ENCODE assay signal across 20 mouse cellular contexts in genomic region chr16:97168030-97168429, GRCm38 (mm10). TPM values are rescaled to one million over a fixed set of nuclear protein-coding genes. Genes with fewer than 3 reads are reported as not detected.
A peak's percentile ranks its signal among the peaks of the same experiment; 100 is the strongest.
DNase-seq lines count a peak whose midpoint lies in the region; ATAC-seq and TF ChIP-seq lines count a peak whose summit lies in the region.
"Had no signal": no experiment of that assay in that cellular context is flagged by ENCODE, and none has a peak within 500 bp of the region (broad histone marks: within the 10 kb centered on the region; RNA-seq: fewer than 3 reads in every experiment).

No protein-coding gene starts in this region.

- TF ChIP-seq CTCF in CH12.LX (conservative IDR thresholded peaks at IDR 0.05 in 1 of 2, IDR thresholded peaks at IDR 0.05 in 1 of 2; ENCODE audit: low read depth in 2 of 2, low read length in 2 of 2), result no peak

- H3K36me3 ChIP-seq in hindbrain, embryonic 13.5 days, result no peaks in the 10 kb centered on the region
- H3K36me3 ChIP-seq in hindbrain, embryonic 11.5 days (ENCODE audit: control insufficient read depth, insufficient read depth, low read length), result no peaks in the 10 kb centered on the region
- H3K36me3 ChIP-seq in CH12.LX (replicated peaks in 1 of 2; ENCODE audit: control insufficient read depth in 1 of 2, insufficient read depth in 1 of 2, low read length in 1 of 2), result no peaks in the 10 kb centered on the region
- H3K36me3 ChIP-seq in forebrain, embryonic 16.5 days (ENCODE audit: control insufficient read depth, insufficient read depth), result no peaks in the 10 kb centered on the region
- H3K36me3 ChIP-seq in midbrain, embryonic 14.5 days (ENCODE audit: control insufficient read depth, insufficient read depth, low read length), result no peaks in the 10 kb centered on the region
- no peaks in the 10 kb centered on the region for H3K36me3 ChIP-seq in kidney, embryonic 14.5 days (ENCODE audit: control insufficient read depth, insufficient read depth, low read length)

- H3K79me2 ChIP-seq in CH12.LX (replicated peaks; ENCODE audit: control insufficient read depth, extremely low read depth, insufficient read depth, poor library complexity, severe bottlenecking), result no peaks in the 10 kb centered on the region

- no peak for TF ChIP-seq POLR2A in CH12.LX (IDR thresholded peaks at IDR 0.05; ENCODE audit: low read depth, low read length)

- ATAC-seq in hindbrain, embryonic 13.5 days (ENCODE audit: low FRiP score), result no peak
- ATAC-seq in hindbrain, embryonic 11.5 days (ENCODE audit: low FRiP score), result no peak
- ATAC-seq in forebrain, embryonic 16.5 days, result no peak
- no peak for ATAC-seq in midbrain, embryonic 14.5 days (ENCODE audit: low FRiP score, low TSS enrichment)
- ATAC-seq in kidney, embryonic 14.5 days (ENCODE audit: low FRiP score, low TSS enrichment), result no peak
- ATAC-seq: intestine, embryonic 16.5 days had no signal

- dilution Hi-C loops in CH12.LX (cut with MboI; ENCODE audit: extremely low pct_ligation_motif_present, extremely low pct_unique_long_range_greater_than_20kb, low sequenced_read_pairs), result no loop called here

- no peak for DNase-seq in hindbrain, embryonic 11.5 days (ENCODE audit: low spot score)
- DNase-seq in CH12.LX (ENCODE audit: extremely low read depth), result peak; percentile 61
- no peak for DNase-seq in midbrain, embryonic 14.5 days
- no peak for DNase-seq in lung, postnatal 25 days (ENCODE audit: low spot score)
- no peak for DNase-seq in lung, postnatal 10 days
- DNase-seq: adrenal gland, postnatal 14 days; cerebellum, adult 9-10 months; kidney, adult 9 months; kidney, postnatal 36 days; thymus, postnatal 14 days had no signal

- WGBS in hindbrain, embryonic 13.5 days, result 69% methylated on average over 1 of the region's 1 CpGs
- WGBS in hindbrain, embryonic 11.5 days, result 85% methylated on average over 1 of the region's 1 CpGs
- 97% methylated on average over 1 of the region's 1 CpGs for WGBS in forebrain, embryonic 16.5 days
- 75% methylated on average over 1 of the region's 1 CpGs for WGBS in midbrain, embryonic 14.5 days
- 91% methylated on average over 1 of the region's 1 CpGs for WGBS in kidney, embryonic 14.5 days

- H3K4me1 ChIP-seq in hindbrain, embryonic 13.5 days (replicated peaks), result peaks cover 61% of the 10 kb centered on the region
- H3K4me1 ChIP-seq in hindbrain, embryonic 11.5 days (replicated peaks; ENCODE audit: control insufficient read depth, insufficient read depth, low read length), result no peaks in the 10 kb centered on the region; the same call in 1 of the 2 replicates
- H3K4me1 ChIP-seq in CH12.LX (ENCODE audit: control insufficient read depth in 1 of 2, insufficient read depth in 2 of 2), result peaks cover 0 to 48% of the 10 kb centered on the region in 2 experiments; a peak in 3 of 4 replicates
- H3K4me1 ChIP-seq in forebrain, embryonic 16.5 days (replicated peaks; ENCODE audit: control insufficient read depth, insufficient read depth, low read length), result peaks cover 38% of the 10 kb centered on the region
- peaks cover 47% of the 10 kb centered on the region for H3K4me1 ChIP-seq in midbrain, embryonic 14.5 days (ENCODE audit: control insufficient read depth, insufficient read depth, low read length)
- no peaks in the 10 kb centered on the region for H3K4me1 ChIP-seq in kidney, embryonic 14.5 days (ENCODE audit: control insufficient read depth, insufficient read depth, low read length)

- peaks cover 45% of the 10 kb centered on the region for H3K27me3 ChIP-seq in hindbrain, embryonic 13.5 days
- H3K27me3 ChIP-seq in hindbrain, embryonic 11.5 days (ENCODE audit: control insufficient read depth, insufficient read depth, low read length), result peaks cover 26% of the 10 kb centered on the region
- H3K27me3 ChIP-seq in CH12.LX (replicated peaks), result no peaks in the 10 kb centered on the region
- H3K27me3 ChIP-seq in forebrain, embryonic 16.5 days (replicated peaks; ENCODE audit: control insufficient read depth, insufficient read depth, low read length), result 0 out of 2 replicates have a peak, but pooled peaks cover 3% of the 10 kb centered on the region
- H3K27me3 ChIP-seq in midbrain, embryonic 14.5 days (ENCODE audit: control insufficient read depth, insufficient read depth, low read length), result no peaks in the 10 kb centered on the region
- peaks cover 64% of the 10 kb centered on the region for H3K27me3 ChIP-seq in kidney, embryonic 14.5 days (ENCODE audit: control insufficient read depth, insufficient read depth, low read length)

- in situ Hi-C loops in CH12.LX (cut with MboI; ENCODE audit: low pct_ligation_motif_present, low pct_unique_long_range_greater_than_20kb, low sequenced_read_pairs), result no loop called here

- no peaks in the 10 kb centered on the region for H3K9me3 ChIP-seq in hindbrain, embryonic 13.5 days
- no peaks in the 10 kb centered on the region for H3K9me3 ChIP-seq in hindbrain, embryonic 11.5 days (ENCODE audit: control insufficient read depth, low read length)
- H3K9me3 ChIP-seq in CH12.LX (replicated peaks; ENCODE audit: low read length), result peaks cover 7% of the 10 kb centered on the region
- H3K9me3 ChIP-seq in forebrain, embryonic 16.5 days (ENCODE audit: control insufficient read depth, low read length), result no peaks in the 10 kb centered on the region
- no peaks in the 10 kb centered on the region for H3K9me3 ChIP-seq in midbrain, embryonic 14.5 days (ENCODE audit: control insufficient read depth, low read length)
- H3K9me3 ChIP-seq in kidney, embryonic 14.5 days (ENCODE audit: control insufficient read depth, low read length), result no peaks in the 10 kb centered on the region

- H3K4me3 ChIP-seq in hindbrain, embryonic 13.5 days, result peak overlapping the region; percentile 63
- H3K4me3 ChIP-seq in hindbrain, embryonic 11.5 days (ENCODE audit: low read depth, low read length), result no peak overlapping the region
- H3K4me3 ChIP-seq in CH12.LX (replicated peaks in 1 of 3; ENCODE audit: low read depth in 2 of 3, low read length in 2 of 3, poor library complexity in 1 of 3), result no peak overlapping the region
- no peak overlapping the region for H3K4me3 ChIP-seq in forebrain, embryonic 16.5 days (replicated peaks; ENCODE audit: low read length)
- H3K4me3 ChIP-seq in midbrain, embryonic 14.5 days (replicated peaks; ENCODE audit: low read depth, low read length), result peak overlapping the region; percentile 67
- no peak overlapping the region for H3K4me3 ChIP-seq in kidney, embryonic 14.5 days (ENCODE audit: low read length)

- TF ChIP-seq EP300 in CH12.LX (IDR thresholded peaks at IDR 0.05; ENCODE audit: low read length), result peak; percentile 21; the same call in 1 of the 2 replicates

- TF ChIP-seq RAD21 in CH12.LX (IDR thresholded peaks at IDR 0.05; ENCODE audit: low read depth, low read length), result no peak; the same call in 1 of the 2 replicates

- peak overlapping the region; percentile 64 for H3K9ac ChIP-seq in hindbrain, embryonic 13.5 days
- H3K9ac ChIP-seq in hindbrain, embryonic 11.5 days (ENCODE audit: low read depth, low read length), result no peak overlapping the region
- no peak overlapping the region for H3K9ac ChIP-seq in CH12.LX (ENCODE audit: insufficient read depth, low read depth)
- no peak overlapping the region; the same call in 1 of the 2 replicates for H3K9ac ChIP-seq in forebrain, embryonic 16.5 days (replicated peaks; ENCODE audit: low read depth, low read length)
- H3K9ac ChIP-seq in midbrain, embryonic 14.5 days (replicated peaks; ENCODE audit: low read length), result peak overlapping the region; percentile 97; the same call in 1 of the 2 replicates
- H3K9ac ChIP-seq in kidney, embryonic 14.5 days (ENCODE audit: low read depth, low read length), result no peak overlapping the region

- H3K4me2 ChIP-seq in hindbrain, embryonic 13.5 days, result peak overlapping the region; percentile 65
- no peak overlapping the region for H3K4me2 ChIP-seq in hindbrain, embryonic 11.5 days (replicated peaks; ENCODE audit: low read depth, low read length)
- H3K4me2 ChIP-seq in CH12.LX (ENCODE audit: insufficient read depth, low read depth, poor library complexity, severe bottlenecking), result no peak overlapping the region
- H3K4me2 ChIP-seq in forebrain, embryonic 16.5 days (ENCODE audit: low read length), result peak overlapping the region; percentile 19; the same call in 1 of the 2 replicates
- H3K4me2 ChIP-seq in midbrain, embryonic 14.5 days (ENCODE audit: low read length), result peak overlapping the region; percentile 95
- no peak overlapping the region for H3K4me2 ChIP-seq in kidney, embryonic 14.5 days (replicated peaks; ENCODE audit: low read depth, low read length)
- H3K4me2 ChIP-seq: heart, embryonic 11.5 days had no signal

- 0 out of 2 replicates have a peak overlapping the region, but pooled peaks have one; percentile 97 for H3K27ac ChIP-seq in hindbrain, embryonic 13.5 days
- H3K27ac ChIP-seq in hindbrain, embryonic 11.5 days (ENCODE audit: low read depth, low read length), result no peak overlapping the region
- no peak overlapping the region for H3K27ac ChIP-seq in CH12.LX (ENCODE audit: insufficient read depth, low read depth)
- no peak overlapping the region; the same call in 1 of the 2 replicates for H3K27ac ChIP-seq in forebrain, embryonic 16.5 days (ENCODE audit: low read length)
- H3K27ac ChIP-seq in midbrain, embryonic 14.5 days (replicated peaks; ENCODE audit: low read depth, low read length), result peak overlapping the region; percentile 46; the same call in 1 of the 2 replicates
- H3K27ac ChIP-seq in kidney, embryonic 14.5 days (ENCODE audit: low read depth, low read length), result no peak overlapping the region

TF ChIP-seq in CH12.LX, 34 proteins besides CTCF, POLR2A, EP300 and RAD21 (continues in another document):
- TF ChIP-seq GABPA (IDR thresholded peaks at IDR 0.05; ENCODE audit: insufficient replicate concordance, low read depth, low read length) (no peak), MEF2A (IDR thresholded peaks at IDR 0.05; ENCODE audit: borderline replicate concordance, low read depth, low read length) (no peak), TCF12 (IDR thresholded peaks at IDR 0.05; ENCODE audit: low read depth, low read length) (peak; percentile 25; the same call in 1 of the 2 replicates), TBP (conservative IDR thresholded peaks at IDR 0.05; ENCODE audit: low read depth, low read length) (no peak), JUN (IDR thresholded peaks at IDR 0.05; ENCODE audit: insufficient read depth, low read depth, low read length) (no peak), ZC3H11A (IDR thresholded peaks at IDR 0.05; ENCODE audit: low read depth, low read length) (no peak), MXI1 (IDR thresholded peaks at IDR 0.05; ENCODE audit: low read depth, low read length) (no peak)

RNA-seq across cellular contexts. Expression of gene Dscam, which starts 2.5 kb away (rescaled TPM):
- polyA plus RNA-seq in hindbrain, embryonic 13.5 days (2015; fragmentation: Nextera tagmentation; extraction: Ambion mirVana), result 7.7 and 10.0 TPM in 2 replicates
- polyA plus RNA-seq in hindbrain, embryonic 11.5 days (2014; fragmentation: Nextera tagmentation; extraction: Ambion mirVana), result 2.0 and 2.3 TPM in 2 replicates
- total RNA-seq in CH12.LX (2012; rRNA removed) (under 0.01 and 0.04 TPM in 2 replicates), CH12.LX (2014; rRNA removed) (0.03 and 0.12 TPM in 2 replicates)
- polyA plus RNA-seq in CH12.LX (2012; ENCODE audit: insufficient read length, low read depth), result 0.30 and 0.39 TPM in 2 replicates
- polyA plus RNA-seq in forebrain, embryonic 16.5 days (2015; fragmentation: Nextera tagmentation; extraction: Ambion mirVana), result 7.1 and 8.5 TPM in 2 replicates
- polyA plus RNA-seq in midbrain, embryonic 14.5 days (2014; fragmentation: Nextera tagmentation; extraction: Ambion mirVana), result 24.4 and 24.7 TPM in 2 replicates
- 0.07 TPM in 1 of 2 replicates, not detected in the other for polyA plus RNA-seq in kidney, embryonic 14.5 days (2014; fragmentation: Nextera tagmentation; extraction: Ambion mirVana)
- total RNA-seq: liver, adult 2 months had no signal
- polyA plus RNA-seq: C2C12; heart, postnatal 0 days; liver, adult 2 months; liver, embryonic 16.5 days; lung, embryonic 16.5 days had no signal

Comparison
In these comparisons a context has a peak if more than half of its experiments do, and no peak if none do; other contexts are left out.
1. H3K27ac ChIP-seq: peak in hindbrain, embryonic 13.5 days (single experiment) and midbrain, embryonic 14.5 days (single experiment); none in hindbrain, embryonic 11.5 days (single experiment), CH12.LX (single experiment), forebrain, embryonic 16.5 days (single experiment) and kidney, embryonic 14.5 days (single experiment).
2. H3K4me2 ChIP-seq: peak in hindbrain, embryonic 13.5 days (single experiment), forebrain, embryonic 16.5 days (single experiment) and midbrain, embryonic 14.5 days (single experiment); none in hindbrain, embryonic 11.5 days (single experiment), CH12.LX (single experiment) and kidney, embryonic 14.5 days (single experiment).
3. H3K4me3 ChIP-seq: peak in hindbrain, embryonic 13.5 days (single experiment) and midbrain, embryonic 14.5 days (single experiment); none in hindbrain, embryonic 11.5 days (single experiment), CH12.LX (0 of 3), forebrain, embryonic 16.5 days (single experiment) and kidney, embryonic 14.5 days (single experiment).
4. H3K9ac ChIP-seq: peak in hindbrain, embryonic 13.5 days (single experiment) and midbrain, embryonic 14.5 days (single experiment); none in hindbrain, embryonic 11.5 days (single experiment), CH12.LX (single experiment), forebrain, embryonic 16.5 days (single experiment) and kidney, embryonic 14.5 days (single experiment).